Mouse (Mus musculus) layer of hippocampus, postnatal 25 days (tissue): ENCODE measurements around the gene Lcn8. TPM values are rescaled to one million over a fixed set of nuclear protein-coding genes. Genes with fewer than 3 reads are reported as not detected.
"Not testable (repeated sequence)": the region's sequence is repeated elsewhere in the genome, so short reads cannot be mapped to it uniquely, and the experiment has no call there.

Experiments
- DNase-seq, 2 experiments: peaks; one replicate each; pipeline ENCODE4 v3.0.0; 2022; ENCODE audit warnings: mixed read lengths in 2 of 2, low spot score in 1 of 2; ENCODE audit errors: extremely low spot score in 1 of 2
- total RNA-seq, 2 experiments: library from RNA; stranded (reverse); gene quantifications; 2 replicates each; pipeline ENCODE4 v1.2.3; 2021

The Lcn8 gene
- total RNA-seq, 2 experiments from 2014 or later, result not detected

- DNase-seq, result peak in 1 of 2 experiments; percentile 75
Observed at GRCm38 (mm10) chr2:25663511-25663910, 10.6 kb downstream of the Lcn8 start.

- no peak for DNase-seq
Observed at GRCm38 (mm10) chr2:25664125-25664524, 11.2 kb downstream of the Lcn8 start.

- DNase-seq, result no peak
Observed at GRCm38 (mm10) chr2:25666516-25666915, 13.6 kb downstream of the Lcn8 start.

- no peak for DNase-seq
Observed at GRCm38 (mm10) chr2:25676486-25676885, 23.6 kb downstream of the Lcn8 start, which contains the start of gene Lcn6. Gene Lcn6 (plus strand): TSS chr2:25676786.

GRCm38 (mm10) chr2:25679559-25679958, 26.6 kb downstream of the Lcn8 start:
- DNase-seq, result no peak

- DNase-seq, result no peak
Observed at GRCm38 (mm10) chr2:25682426-25682825, 29.5 kb downstream of the Lcn8 start, which contains the start of gene Lcn10. Gene Lcn10 (plus strand): TSS chr2:25682726.

- no peak for DNase-seq
Observed at GRCm38 (mm10) chr2:25686941-25687340, 34.0 kb downstream of the Lcn8 start.

- DNase-seq, result peak; percentile 32 to 86
Observed at GRCm38 (mm10) chr2:25694605-25695004, 41.7 kb downstream of the Lcn8 start.

- no peak for DNase-seq
Observed at GRCm38 (mm10) chr2:25696951-25697350, 44.0 kb downstream of the Lcn8 start.

GRCm38 (mm10) chr2:25698696-25699095, 45.8 kb downstream of the Lcn8 start:
- no peak for DNase-seq

GRCm38 (mm10) chr2:25699743-25700142, 46.8 kb downstream of the Lcn8 start, which contains the start of gene Obp2a:
Gene Obp2a (plus strand): TSS chr2:25700043.
- not testable (repeated sequence) for DNase-seq

- DNase-seq, result no peak
Observed at GRCm38 (mm10) chr2:25701001-25701400, 48.1 kb downstream of the Lcn8 start.

GRCm38 (mm10) chr2:25703706-25704105, 50.8 kb downstream of the Lcn8 start:
- no peak for DNase-seq

Other genes starting within 250 kb of the Lcn8 start
- gene Fut7, start 229.9 kb upstream of the Lcn8 start, total RNA-seq, result under 1 TPM; 0.12 to 0.49 TPM
- gene Abca2, start 224.4 kb upstream of the Lcn8 start, total RNA-seq, result 100 to 1,000 TPM; 160 to 172 TPM
- gene Clic3, start 196.3 kb upstream of the Lcn8 start, total RNA-seq, result under 1 TPM; 0.47 to 0.73 TPM
- 10 to 100 TPM; 56.6 to 58.9 TPM for gene Paxx, start 192.0 kb upstream of the Lcn8 start, total RNA-seq
- gene Ptgds, start 183.1 kb upstream of the Lcn8 start, total RNA-seq, result 100 to 1,000 TPM; 329 to 404 TPM
- gene Lcn12, start 159.2 kb upstream of the Lcn8 start, total RNA-seq, result not detected
- gene Fbxw5, start 152.4 kb upstream of the Lcn8 start, total RNA-seq, result 100 to 1,000 TPM; 114 to 131 TPM
- gene C8g, start 151.4 kb upstream of the Lcn8 start, total RNA-seq, result 1 to 10 TPM in 1 of 2 experiments, under 1 TPM in 1; 0.87 to 1.1 TPM
- 10 to 100 TPM in 1 of 2 experiments, 1 to 10 TPM in 1; 9.5 to 10.5 TPM for gene Traf2, start 106.2 kb upstream of the Lcn8 start, total RNA-seq
- 100 to 1,000 TPM; 211 to 232 TPM for gene Edf1, start 95.3 kb upstream of the Lcn8 start, total RNA-seq
- 1 to 10 TPM; 1.9 to 2.3 TPM for gene Mamdc4, start 78.3 kb upstream of the Lcn8 start, total RNA-seq
- gene Phpt1, start 77.9 kb upstream of the Lcn8 start, total RNA-seq, result 10 to 100 TPM; 67.9 to 75.4 TPM
- gene Ajm1, start 71.4 kb upstream of the Lcn8 start, total RNA-seq, result 100 to 1,000 TPM; 104 to 117 TPM
- gene Rabl6, start 44.6 kb upstream of the Lcn8 start, total RNA-seq, result 100 to 1,000 TPM; 128 to 145 TPM
- gene Ccdc183, start 35.4 kb upstream of the Lcn8 start, total RNA-seq, result not detected
- gene Tmem141, start 31.1 kb upstream of the Lcn8 start, total RNA-seq, result 10 to 100 TPM; 21.3 to 24.7 TPM
- gene Fcna, start 25.1 kb upstream of the Lcn8 start, total RNA-seq, result under 1 TPM; 0.44 to 0.80 TPM
- gene Lcn5, start 4.8 kb downstream of the Lcn8 start, total RNA-seq, result not detected
- not detected for gene Lcn6, start 23.7 kb downstream of the Lcn8 start, total RNA-seq
- gene Lcn10, start 29.6 kb downstream of the Lcn8 start, total RNA-seq, result not detected
- not detected for gene Obp2a, start 46.9 kb downstream of the Lcn8 start, total RNA-seq
- 100 to 1,000 TPM in 1 of 2 experiments, 10 to 100 TPM in 1; 98.1 to 104 TPM for gene Bmyc, start 53.6 kb downstream of the Lcn8 start, total RNA-seq
- gene Obp2b, start 83.9 kb downstream of the Lcn8 start, total RNA-seq, result not detected
- not detected for gene Lcn3, start 112.4 kb downstream of the Lcn8 start, total RNA-seq
- gene Lcn11, start 123.9 kb downstream of the Lcn8 start, total RNA-seq, result not detected
- gene Gm13539, start 129.1 kb downstream of the Lcn8 start, total RNA-seq, result not detected
- not detected for gene Glt6d1, start 162.7 kb downstream of the Lcn8 start, total RNA-seq
- gene Lcn9, start 170.0 kb downstream of the Lcn8 start, total RNA-seq, result not detected
- gene Sohlh1, start 194.1 kb downstream of the Lcn8 start, total RNA-seq, result not detected
- 10 to 100 TPM; 33.6 to 37.2 TPM for gene Kcnt1, start 210.6 kb downstream of the Lcn8 start, total RNA-seq